Mouse (Mus musculus): ENCODE results near the gene D430041D05Rik. TPM values are rescaled to one million over a fixed set of nuclear protein-coding genes. Genes with fewer than 3 reads are reported as not detected.

Gene D430041D05Rik
- total and polyA plus RNA-seq, 2 experiments from 2014 or later = 7.6 to 45.8 TPM

DNA sequence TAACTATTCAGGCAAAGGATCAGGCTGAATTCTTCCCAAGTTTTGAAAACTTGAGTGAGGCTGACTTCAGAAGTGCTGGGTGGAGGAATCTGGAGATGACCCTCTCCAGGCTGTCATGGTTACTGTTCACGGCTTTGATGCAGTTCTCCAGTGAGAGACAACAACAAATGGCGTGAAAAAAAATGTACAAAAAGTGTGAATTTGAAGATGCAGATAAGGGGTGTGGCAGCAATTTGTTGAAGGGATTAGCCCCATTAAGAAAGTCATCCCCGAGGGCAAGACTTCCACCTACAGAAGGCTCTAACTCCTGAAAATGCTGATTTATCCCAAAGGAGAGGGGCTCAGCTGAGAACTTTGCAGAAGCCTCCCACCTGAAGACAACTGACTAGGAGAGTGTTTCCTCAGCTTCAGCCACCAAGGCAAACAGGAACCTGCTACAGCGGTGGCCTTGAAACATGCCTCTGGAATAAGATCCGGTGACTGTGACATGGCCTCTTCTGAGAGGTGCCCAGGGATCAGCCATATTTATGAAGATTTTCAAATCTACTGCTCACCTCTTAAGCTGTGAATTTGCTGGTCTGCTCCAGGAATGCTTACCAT lies 227.5 kb downstream of the D430041D05Rik start:
- DNase-seq (ENCODE audit: low spot score) (no peak), ATAC-seq (no peak)
- Histone ChIP-seq H3K4me2 (ENCODE audit: low read depth, low read length) (no peak overlapping the region), H3K9me3 (ENCODE audit: low read length) (no peaks in the 10 kb centered on the region), H3K27ac (no peak overlapping the region), H3K4me3 (ENCODE audit: low read length) (no peak overlapping the region), H3K36me3 (ENCODE audit: insufficient read depth, low read length) (peaks cover 4% of the 10 kb centered on the region; the same call in 1 of the 2 replicates), H3K9ac (replicated peaks; ENCODE audit: low read length) (no peak overlapping the region), H3K4me1 (ENCODE audit: insufficient read depth, low read length) (no peaks in the 10 kb centered on the region), H3K27me3 (ENCODE audit: insufficient read depth, low read length) (no peaks in the 10 kb centered on the region)
- 87% methylated on average over 5 of the region's 5 CpGs for WGBS
- TF ChIP-seq CTCF (IDR thresholded peaks at IDR 0.05; ENCODE audit: low read depth) = no peak

DNA sequence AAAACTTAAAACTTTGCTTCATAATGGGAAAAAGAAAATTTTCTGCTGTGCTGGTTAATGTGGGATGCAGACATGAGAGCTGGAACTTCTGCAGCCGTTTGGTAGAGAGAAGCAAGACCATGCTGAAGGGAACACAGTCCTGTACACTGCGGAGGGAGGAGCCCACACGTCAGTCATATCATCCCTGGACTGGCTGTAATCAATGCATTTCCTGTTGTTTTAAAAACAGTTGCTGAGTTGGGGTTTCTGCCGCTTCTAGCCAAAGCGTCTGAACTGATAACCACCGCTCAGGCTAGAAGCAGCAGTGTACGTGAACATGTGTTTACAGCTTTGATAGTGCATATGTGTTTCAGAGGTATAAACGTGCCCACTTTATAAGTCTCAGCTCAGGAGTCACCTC lies 231.2 kb downstream of the D430041D05Rik start:
- WGBS = 88% methylated on average over 8 of the region's 8 CpGs
- Histone ChIP-seq H3K27ac (no peak overlapping the region), H3K9me3 (ENCODE audit: low read length) (no peaks in the 10 kb centered on the region), H3K27me3 (ENCODE audit: insufficient read depth, low read length) (no peaks in the 10 kb centered on the region), H3K4me3 (ENCODE audit: low read length) (no peak overlapping the region), H3K36me3 (ENCODE audit: insufficient read depth, low read length) (no peaks in the 10 kb centered on the region), H3K9ac (replicated peaks; ENCODE audit: low read length) (no peak overlapping the region), H3K4me2 (ENCODE audit: low read depth, low read length) (no peak overlapping the region), H3K4me1 (ENCODE audit: insufficient read depth, low read length) (peaks cover 9% of the 10 kb centered on the region)
- DNase-seq (ENCODE audit: low spot score) = no peak
- no peak for TF ChIP-seq CTCF (IDR thresholded peaks at IDR 0.05; ENCODE audit: low read depth)
- ATAC-seq = no peak

DNA sequence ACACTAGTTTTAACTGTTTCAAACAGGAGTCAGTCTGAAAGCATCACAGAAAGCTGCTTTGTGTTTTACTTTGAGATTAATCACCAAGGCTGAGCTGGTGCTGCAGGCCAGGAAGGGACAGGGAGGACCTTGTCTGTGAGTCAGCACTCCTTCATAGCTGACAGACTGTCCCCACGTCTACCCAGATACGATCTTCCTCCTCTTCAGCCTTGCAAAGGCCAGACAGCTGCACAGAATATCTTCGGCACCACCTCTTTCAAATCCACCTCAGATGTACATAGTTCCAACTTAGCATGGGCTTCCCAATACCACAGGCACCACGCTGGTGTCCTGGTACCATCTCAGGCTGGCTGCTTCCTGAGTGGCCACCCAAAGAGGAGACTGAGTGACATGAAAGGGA lies 232.6 kb downstream of the D430041D05Rik start:
- no peak for TF ChIP-seq CTCF (IDR thresholded peaks at IDR 0.05; ENCODE audit: low read depth)
- Histone ChIP-seq H3K4me2 (ENCODE audit: low read depth, low read length) (no peak overlapping the region), H3K36me3 (ENCODE audit: insufficient read depth, low read length) (no peaks in the 10 kb centered on the region), H3K27me3 (ENCODE audit: insufficient read depth, low read length) (no peaks in the 10 kb centered on the region), H3K4me3 (ENCODE audit: low read length) (no peak overlapping the region), H3K27ac (no peak overlapping the region), H3K9me3 (ENCODE audit: low read length) (no peaks in the 10 kb centered on the region), H3K9ac (replicated peaks; ENCODE audit: low read length) (no peak overlapping the region), H3K4me1 (ENCODE audit: insufficient read depth, low read length) (peaks cover 9% of the 10 kb centered on the region)
- DNase-seq (ENCODE audit: low spot score) (no peak), ATAC-seq (no peak)
- 90% methylated on average over 4 of the region's 4 CpGs for WGBS

DNA sequence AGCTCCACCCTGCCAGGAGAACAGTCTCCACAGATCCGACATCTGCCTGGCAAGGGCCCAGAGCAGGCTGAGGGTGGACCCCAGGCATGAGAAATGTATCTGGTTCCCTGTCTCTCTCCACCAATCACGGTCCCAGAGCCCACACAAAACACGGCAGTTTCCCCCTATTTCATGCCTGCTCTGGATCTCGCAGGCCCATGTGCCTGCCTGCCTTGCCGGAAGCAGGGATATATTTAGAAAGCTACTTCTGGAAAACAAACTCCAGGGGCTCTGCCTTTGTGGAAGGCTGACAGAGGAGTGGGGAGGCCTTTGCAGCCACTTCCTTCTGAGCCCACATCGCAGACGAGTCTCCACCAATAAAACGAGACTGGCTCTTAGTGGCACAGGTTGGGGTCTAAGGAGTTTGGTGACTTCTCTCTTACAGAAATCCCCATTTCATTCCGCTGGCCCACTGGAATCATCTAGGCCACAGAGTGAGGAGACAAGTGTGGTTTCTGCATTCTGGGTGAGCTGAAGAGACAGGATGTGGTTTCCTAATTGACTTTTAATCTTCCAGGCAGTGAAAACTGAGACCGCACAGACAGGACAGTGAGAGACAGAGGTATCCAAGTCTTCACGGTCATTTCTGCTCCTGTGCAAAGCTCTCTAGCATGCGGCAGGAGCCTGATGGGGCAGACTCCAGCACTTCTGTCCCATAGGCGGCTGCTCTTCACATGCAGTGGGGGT lies 233.7 kb downstream of the D430041D05Rik start:
- H3K27ac ChIP-seq = 0 out of 2 replicates have a peak overlapping the region, but pooled peaks have one; percentile 0
- no peak overlapping the region for H3K4me2 ChIP-seq (ENCODE audit: low read depth, low read length)
- ATAC-seq = peak; percentile 63; the same call in 1 of the 2 replicates

DNA sequence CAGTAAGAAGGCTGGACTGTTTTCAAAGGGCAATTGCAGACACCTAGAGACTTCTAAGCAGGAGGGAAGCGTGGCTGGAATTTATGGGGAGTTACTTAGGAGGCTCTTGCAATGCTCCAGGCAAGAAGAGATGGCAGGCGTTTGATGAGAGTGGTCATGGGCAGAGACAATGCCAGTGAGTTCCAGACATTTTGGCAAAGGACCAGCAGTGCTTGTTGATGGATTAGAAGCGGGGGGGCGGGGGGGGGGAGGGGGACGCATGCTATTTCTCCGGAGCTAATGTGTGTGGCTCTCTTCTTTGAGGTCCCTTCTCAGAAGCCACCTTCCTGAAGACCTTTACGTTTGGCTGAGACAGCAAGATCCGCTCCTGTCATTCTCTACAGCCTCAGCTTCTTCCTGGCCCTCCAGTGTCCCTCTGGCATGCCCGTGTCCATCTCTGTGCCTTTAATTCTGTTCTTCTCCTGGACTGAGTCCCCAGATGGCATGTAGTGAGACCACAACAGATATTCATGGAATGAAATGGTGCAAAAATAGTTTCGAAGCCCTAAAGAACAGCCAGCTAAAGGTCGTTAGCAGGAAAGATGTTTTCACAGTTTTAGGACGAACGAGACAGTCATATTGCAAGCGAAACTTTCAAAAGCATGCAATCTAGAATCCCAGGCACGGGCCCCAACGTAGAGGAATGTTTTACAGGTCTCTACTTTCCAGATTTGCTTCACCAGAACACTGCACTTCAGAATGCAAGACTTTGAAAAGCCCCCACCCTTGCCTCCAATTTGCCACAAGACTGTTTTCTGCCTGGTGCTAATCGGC lies 234.4 kb downstream of the D430041D05Rik start:
- WGBS = 42% methylated on average over 16 of the region's 17 CpGs

More for the DNA sequence above, 233.7 kb downstream of the D430041D05Rik start:
- H3K4me3 ChIP-seq (ENCODE audit: low read length) = no peak overlapping the region
- DNase-seq (ENCODE audit: low spot score) = peak; percentile 44
- TF ChIP-seq CTCF (IDR thresholded peaks at IDR 0.05; ENCODE audit: low read depth) = no peak
- H3K27me3 ChIP-seq (ENCODE audit: insufficient read depth, low read length) = no peaks in the 10 kb centered on the region
- peaks cover 9% of the 10 kb centered on the region for H3K4me1 ChIP-seq (ENCODE audit: insufficient read depth, low read length)
- H3K9ac ChIP-seq (replicated peaks; ENCODE audit: low read length) = peak overlapping the region; percentile 23; the same call in 1 of the 2 replicates
- no peaks in the 10 kb centered on the region for H3K36me3 ChIP-seq (ENCODE audit: insufficient read depth, low read length)
- no peaks in the 10 kb centered on the region for H3K9me3 ChIP-seq (ENCODE audit: low read length)
- 43% methylated on average over 13 of the region's 13 CpGs for WGBS

GRCm38 (mm10) chr2:104175476-104176165 lies 235.2 kb downstream of the D430041D05Rik start:
- H3K9ac ChIP-seq (replicated peaks; ENCODE audit: low read length) = no peak overlapping the region
- no peaks in the 10 kb centered on the region for H3K27me3 ChIP-seq (ENCODE audit: insufficient read depth, low read length)
- H3K9me3 ChIP-seq (ENCODE audit: low read length) = no peaks in the 10 kb centered on the region
- no peaks in the 10 kb centered on the region for H3K36me3 ChIP-seq (ENCODE audit: insufficient read depth, low read length)
- H3K4me2 ChIP-seq (ENCODE audit: low read depth, low read length) = no peak overlapping the region
- ATAC-seq = no peak
- H3K4me1 ChIP-seq (ENCODE audit: insufficient read depth, low read length) = peaks cover 9% of the 10 kb centered on the region
- no peak for TF ChIP-seq CTCF (IDR thresholded peaks at IDR 0.05; ENCODE audit: low read depth)
- peak; percentile 5 for DNase-seq (ENCODE audit: low spot score)
- H3K27ac ChIP-seq = no peak overlapping the region
- 64% methylated on average over 9 of the region's 9 CpGs for WGBS
- no peak overlapping the region for H3K4me3 ChIP-seq (ENCODE audit: low read length)

More for the DNA sequence above, 234.4 kb downstream of the D430041D05Rik start:
- H3K9ac ChIP-seq (replicated peaks; ENCODE audit: low read length) = peak overlapping the region; percentile 23; the same call in 1 of the 2 replicates
- H3K4me2 ChIP-seq (ENCODE audit: low read depth, low read length) = no peak overlapping the region
- no peaks in the 10 kb centered on the region for H3K36me3 ChIP-seq (ENCODE audit: insufficient read depth, low read length)
- H3K4me3 ChIP-seq (ENCODE audit: low read length) = no peak overlapping the region
- DNase-seq (ENCODE audit: low spot score) (peak; percentile 75), ATAC-seq (peak; percentile 50; the same call in 1 of the 2 replicates)
- H3K4me1 ChIP-seq (ENCODE audit: insufficient read depth, low read length) = peaks cover 9% of the 10 kb centered on the region
- H3K27me3 ChIP-seq (ENCODE audit: insufficient read depth, low read length) = no peaks in the 10 kb centered on the region
- peak overlapping the region; percentile 0; the same call in 1 of the 2 replicates for H3K27ac ChIP-seq
- H3K9me3 ChIP-seq (ENCODE audit: low read length) = no peaks in the 10 kb centered on the region
- no peak for TF ChIP-seq CTCF (IDR thresholded peaks at IDR 0.05; ENCODE audit: low read depth)

Measured in hindbrain, postnatal 0 days (tissue).